Mouse (Mus musculus) adrenal gland, adult 8-10 months (tissue): ENCODE measurements around the gene Aldh1a1. TPM values are rescaled to one million over a fixed set of nuclear protein-coding genes. Genes with fewer than 3 reads are reported as not detected.

ENCODE experiments used
- DNase-seq: peaks from one replicate; pipeline ENCODE4 v3.0.0; 2022
- total RNA-seq, 4 experiments: library from RNA; stranded (reverse); gene quantifications; 2 replicates each; pipeline ENCODE4 v1.2.4; 2022

The Aldh1a1 gene
- total RNA-seq, 4 experiments from 2014 or later = 54.3 to 1,242 (median 643) TPM

GRCm38 (mm10) chr19:20654141-20654873 lies 161.8 kb downstream of the Aldh1a1 start:
- DNase-seq = no peak

DNA sequence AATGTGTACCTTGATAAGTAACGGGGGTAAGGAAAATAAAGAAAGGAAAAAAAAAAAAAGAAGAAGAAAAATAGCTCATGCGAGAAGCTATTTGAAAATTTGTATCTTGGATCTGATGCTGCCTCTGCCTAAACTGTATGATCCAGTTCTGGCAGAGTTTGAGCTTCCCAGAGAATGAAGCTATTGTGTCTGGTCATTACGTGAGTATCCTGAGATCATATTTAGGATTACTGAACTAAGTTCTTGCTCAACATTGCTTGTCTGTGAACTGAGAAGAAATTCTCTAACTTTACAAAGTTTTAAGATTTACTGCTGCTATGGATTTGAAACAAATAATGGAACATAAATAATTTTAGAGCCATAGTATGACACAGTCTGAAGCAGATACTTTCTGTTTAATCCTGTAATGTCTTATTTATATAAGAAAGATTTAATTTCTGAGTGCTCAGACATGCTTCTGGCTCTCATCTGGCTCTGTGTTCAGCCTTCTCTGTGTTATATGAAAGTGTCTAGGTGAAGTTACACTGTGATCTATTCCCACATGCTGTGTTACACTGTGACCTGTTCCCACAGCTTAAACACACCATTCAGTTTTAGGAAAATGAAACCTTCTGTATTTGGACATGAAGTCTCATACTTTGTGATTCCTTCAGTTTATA lies 185.3 kb downstream of the Aldh1a1 start:
- DNase-seq = no peak

Other genes starting within 250 kb of the Aldh1a1 start
- 10 to 100 TPM; 13.1 to 47.7 (median 20.0) TPM for gene Anxa1, start 101.8 kb upstream of the Aldh1a1 start, total RNA-seq
- gene Aldh1a7, start 234.8 kb downstream of the Aldh1a1 start, total RNA-seq = 10 to 100 TPM in 2 of 4 experiments, 1 to 10 TPM in 2; 3.4 to 61.7 (median 21.2) TPM